Mouse (Mus musculus) forebrain, postnatal 0 days (tissue): ENCODE data around the gene Shf. TPM values are rescaled to one million over a fixed set of nuclear protein-coding genes. Genes with fewer than 3 reads are reported as not detected.

ENCODE experiments used
- ATAC-seq: fragments of 200-750 bp; cut with Nextera tagmentation; 2 replicates; pipeline ENCODE4 v1.8.0; 2017; ENCODE audit warnings: mild to moderate bottlenecking, moderate library complexity
- DNase-seq: peaks from one replicate; pipeline ENCODE4 v3.0.0-alpha.2; 2015
- H3K27ac ChIP-seq: fragments of 300-500 bp; sonication (generic); 2 replicates; pipeline ENCODE4 v1.5.1; 2014; ENCODE audit warnings: low read depth, mild to moderate bottlenecking, antibody characterized with exemption, low read length, moderate library complexity, mixed read lengths
- H3K27me3 ChIP-seq: fragments of 300-500 bp; sonication (generic); 2 replicates; pipeline ENCODE4 v1.6.1; 2014; ENCODE audit warnings: mild to moderate bottlenecking, low read length, mixed read lengths; ENCODE audit not compliant: insufficient read depth
- H3K36me3 ChIP-seq: fragments of 300-500 bp; sonication (generic); 2 replicates; pipeline ENCODE4 v1.6.1; 2014; ENCODE audit warnings: mild to moderate bottlenecking, moderate library complexity; ENCODE audit not compliant: insufficient read depth
- H3K4me1 ChIP-seq: fragments of 300-500 bp; sonication (generic); 2 replicates; pipeline ENCODE4 v1.6.1; 2014; ENCODE audit warnings: antibody characterized with exemption; ENCODE audit not compliant: insufficient read depth
- H3K4me2 ChIP-seq: fragments of 300-500 bp; sonication (generic); 2 replicates; pipeline ENCODE4 v1.6.1; 2014; ENCODE audit warnings: low read depth, mild to moderate bottlenecking, moderate library complexity
- H3K4me3 ChIP-seq: fragments of 300-500 bp; sonication (generic); 2 replicates; pipeline ENCODE4 v1.5.1; 2014; ENCODE audit warnings: low read depth, low read length, mixed read lengths
- H3K9ac ChIP-seq: fragments of 300-500 bp; sonication (generic); 2 replicates; pipeline ENCODE4 v1.6.1; 2014; ENCODE audit warnings: mild to moderate bottlenecking
- H3K9me3 ChIP-seq: fragments of 300-500 bp; sonication (generic); 2 replicates; pipeline ENCODE4 v1.6.1; 2016; ENCODE audit warnings: low read length
- CTCF ChIP-seq: sonication (generic); IDR thresholded peaks from 2 replicates; pipeline ENCODE4 v1.5.1; 2016; ENCODE audit warnings: antibody characterized with exemption, control low read depth, low read depth
- WGBS: fragments of 180-500 bp; shearing (Covaris S2); extraction: QIAGEN DNeasy Blood & Tissue Kit; methylation state at CpG from one replicate; pipeline ENCODE4 v1.1.7; 2014; 5-methylcytosine and 5-hydroxymethylcytosine counted together
- polyA plus RNA-seq: library from polyadenylated mRNA; unstranded; fragments of >200 nt; fragmentation: Nextera tagmentation; extraction: Ambion mirVana; gene quantifications from 2 replicates; pipeline ENCODE4 v1.2.1, GENCODE M21; 2015
- total RNA-seq: library from RNA; depleted of rRNA; stranded (reverse); fragments of >200 nt; gene quantifications from 2 replicates; pipeline ENCODE4 v1.2.3, GENCODE M21; 2014

Shf gene
- total and polyA plus RNA-seq, 2 experiments from 2014 or later, result 6.7 to 69.3 TPM

GRCm38 (mm10) chr2:122376041-122376561 is 7.1 kb upstream of the Shf start:
- Histone ChIP-seq H3K36me3 (no peaks in the 10 kb centered on the region), H3K27me3 (no peaks in the 10 kb centered on the region), H3K9me3 (no peaks in the 10 kb centered on the region), H3K4me2 (peak overlapping the region; percentile 85), H3K4me3 (peak overlapping the region; percentile 76), H3K9ac (peak overlapping the region; percentile 66), H3K4me1 (0 out of 2 replicates have a peak, but pooled peaks cover 3% of the 10 kb centered on the region), H3K27ac (peak overlapping the region; percentile 81)
- no peak for TF ChIP-seq CTCF
- DNase-seq (peak; percentile 58), ATAC-seq (no peak)
- under 1% methylated on average over 22 of the region's 22 CpGs for WGBS

DNA sequence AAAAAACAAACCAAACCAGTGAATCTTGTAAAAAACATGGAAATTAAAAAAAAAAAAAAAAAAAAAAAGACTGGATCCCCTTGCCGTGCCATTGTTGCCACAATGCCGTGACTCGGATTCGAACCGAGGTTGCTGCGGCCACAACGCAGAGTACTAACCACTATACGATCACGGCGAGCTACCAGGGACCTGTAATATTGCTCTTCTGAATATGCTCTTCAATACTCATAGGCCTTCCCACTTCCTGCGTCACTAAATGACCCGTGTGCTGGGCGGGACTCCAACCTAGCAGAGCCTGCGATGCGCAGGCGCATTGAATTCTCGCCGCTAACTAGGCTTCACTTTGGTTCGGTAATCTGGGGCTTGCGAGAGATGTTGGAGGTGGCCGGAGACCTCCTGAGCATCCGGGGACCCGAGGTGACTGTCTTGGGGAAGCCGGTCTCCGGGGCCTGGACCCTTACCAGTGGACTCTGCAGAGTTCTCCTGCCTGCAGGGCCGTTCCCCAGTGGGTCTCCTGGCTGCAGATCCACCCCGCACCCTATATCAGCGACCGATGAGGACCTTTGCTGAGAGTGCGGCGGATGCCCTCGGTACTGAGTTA is 6.5 kb upstream of the Shf start:
- peak overlapping the region; percentile 66 for H3K9ac ChIP-seq
- H3K4me1 ChIP-seq, result 0 out of 2 replicates have a peak, but pooled peaks cover 3% of the 10 kb centered on the region
- H3K4me3 ChIP-seq, result peak overlapping the region; percentile 76
- no peaks in the 10 kb centered on the region for H3K9me3 ChIP-seq
- TF ChIP-seq CTCF, result no peak
- peak; percentile 78 for ATAC-seq
- H3K36me3 ChIP-seq, result no peaks in the 10 kb centered on the region
- H3K27me3 ChIP-seq, result no peaks in the 10 kb centered on the region
- DNase-seq, result peak; percentile 100
- under 1% methylated on average over 32 of the region's 32 CpGs for WGBS
- H3K4me2 ChIP-seq, result peak overlapping the region; percentile 85
- H3K27ac ChIP-seq, result peak overlapping the region; percentile 84

DNA sequence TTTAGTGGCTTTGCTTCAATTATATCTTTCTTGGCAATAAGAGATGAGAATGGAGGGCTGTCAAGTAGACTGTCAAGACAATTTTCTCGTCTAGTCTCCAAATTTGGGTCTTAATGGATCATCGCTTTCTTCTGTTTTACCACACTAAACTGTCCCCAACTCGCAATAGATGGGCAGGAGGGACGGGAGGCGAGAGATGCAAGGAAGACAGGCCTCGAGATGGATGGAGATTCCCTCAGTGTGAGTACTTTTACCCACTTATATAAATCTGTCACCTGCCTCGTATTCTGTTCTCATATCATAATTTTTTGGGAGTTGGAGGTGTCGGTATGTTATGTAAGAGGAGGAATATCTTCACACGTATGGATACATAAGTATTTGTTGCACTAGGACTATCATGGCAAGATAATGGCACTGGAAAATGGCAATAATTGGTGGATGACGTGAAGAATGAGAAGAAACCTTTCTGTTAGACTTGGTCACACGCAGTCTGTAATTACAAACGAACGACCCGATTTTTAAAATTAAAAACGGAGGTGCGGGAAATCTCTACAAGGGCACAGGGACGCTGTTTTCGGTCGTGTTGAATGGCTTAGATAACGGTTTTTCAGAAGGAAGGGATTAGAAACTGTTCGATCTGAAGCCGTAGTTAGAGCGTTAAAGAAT is 5.8 kb upstream of the Shf start:
- Histone ChIP-seq H3K4me2 (peak overlapping the region; percentile 46), H3K27ac (peak overlapping the region; percentile 84), H3K27me3 (no peaks in the 10 kb centered on the region), H3K9me3 (no peaks in the 10 kb centered on the region), H3K9ac (peak overlapping the region; percentile 60), H3K36me3 (no peaks in the 10 kb centered on the region), H3K4me3 (peak overlapping the region; percentile 76), H3K4me1 (0 out of 2 replicates have a peak, but pooled peaks cover 3% of the 10 kb centered on the region)
- ATAC-seq, result no peak
- 10% methylated on average over 23 of the region's 23 CpGs for WGBS
- peak; percentile 70 for DNase-seq
- TF ChIP-seq CTCF, result no peak

DNA sequence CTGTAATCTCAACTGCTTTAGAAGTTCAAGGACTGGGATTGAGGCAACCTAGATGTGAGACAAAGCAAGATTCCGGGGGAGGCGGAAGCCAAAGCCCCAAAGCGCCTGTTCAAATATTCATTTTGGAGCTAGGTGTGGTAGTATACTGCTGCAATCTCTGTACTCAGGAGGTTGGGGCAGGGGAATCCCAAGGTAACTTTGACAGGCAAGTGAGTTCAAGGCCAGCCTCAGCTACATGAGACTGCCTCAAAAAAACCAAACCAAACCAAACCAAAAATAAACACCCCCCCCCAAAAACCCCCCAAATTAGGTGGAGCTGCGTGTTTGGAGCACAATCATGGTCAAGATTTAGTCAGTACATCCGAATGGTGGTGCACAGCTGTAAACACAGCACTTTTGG is 5.0 kb upstream of the Shf start:
- no peaks in the 10 kb centered on the region for H3K36me3 ChIP-seq
- H3K9me3 ChIP-seq, result no peaks in the 10 kb centered on the region
- DNase-seq (no peak), ATAC-seq (no peak)
- 78% methylated on average over 5 of the region's 5 CpGs for WGBS
- no peak overlapping the region for H3K4me3 ChIP-seq
- TF ChIP-seq CTCF, result no peak
- H3K27ac ChIP-seq, result no peak overlapping the region
- H3K4me2 ChIP-seq, result no peak overlapping the region
- no peaks in the 10 kb centered on the region for H3K27me3 ChIP-seq
- H3K9ac ChIP-seq, result no peak overlapping the region
- 0 out of 2 replicates have a peak, but pooled peaks cover 7% of the 10 kb centered on the region for H3K4me1 ChIP-seq

GRCm38 (mm10) chr2:122372541-122372940 is 3.6 kb upstream of the Shf start:
- no peak overlapping the region for H3K4me2 ChIP-seq
- no peak for DNase-seq
- no peak for ATAC-seq
- no peaks in the 10 kb centered on the region for H3K9me3 ChIP-seq
- no peak overlapping the region for H3K9ac ChIP-seq
- H3K27me3 ChIP-seq, result no peaks in the 10 kb centered on the region
- TF ChIP-seq CTCF, result no peak
- no peak overlapping the region for H3K27ac ChIP-seq
- H3K4me3 ChIP-seq, result no peak overlapping the region
- no peaks in the 10 kb centered on the region for H3K36me3 ChIP-seq
- 0 out of 2 replicates have a peak, but pooled peaks cover 7% of the 10 kb centered on the region for H3K4me1 ChIP-seq
- 93% methylated on average over 1 of the region's 1 CpGs for WGBS

DNA sequence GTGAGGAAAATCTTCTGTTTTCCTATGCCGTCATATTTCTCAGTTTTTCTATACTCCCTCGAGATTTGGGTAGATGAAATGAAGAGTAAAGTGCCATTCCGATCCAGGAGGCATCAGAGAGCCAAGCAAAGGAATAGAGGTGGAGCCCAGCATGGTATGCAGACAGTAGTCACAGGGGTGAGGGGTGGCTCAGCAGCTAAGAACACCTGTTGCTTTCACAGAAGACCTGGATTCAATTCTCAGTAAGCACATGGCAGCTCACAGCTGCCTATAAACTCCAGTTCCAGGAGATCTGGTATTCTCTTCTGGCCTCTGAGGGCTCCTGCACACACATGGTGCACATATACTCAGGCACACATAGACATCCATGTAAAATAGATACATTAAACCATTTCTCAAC is 3.1 kb upstream of the Shf start:
- no peak for ATAC-seq
- H3K36me3 ChIP-seq, result no peaks in the 10 kb centered on the region
- WGBS, result 70% methylated on average over 3 of the region's 3 CpGs

More for the DNA sequence above, 3.1 kb upstream of the Shf start:
- H3K9ac ChIP-seq, result no peak overlapping the region
- no peak for TF ChIP-seq CTCF
- no peaks in the 10 kb centered on the region for H3K27me3 ChIP-seq
- H3K9me3 ChIP-seq, result no peaks in the 10 kb centered on the region
- H3K4me2 ChIP-seq, result no peak overlapping the region
- no peak overlapping the region for H3K4me3 ChIP-seq
- H3K4me1 ChIP-seq, result peaks cover 11% of the 10 kb centered on the region
- H3K27ac ChIP-seq, result no peak overlapping the region
- DNase-seq, result no peak
